Mouse (Mus musculus) hindbrain, embryonic 10.5 days (tissue): ENCODE data around the gene Dgat2l6. TPM values are rescaled to one million over a fixed set of nuclear protein-coding genes. Genes with fewer than 3 reads are reported as not detected.

Source experiments
- DNase-seq: peaks from one replicate; pipeline ENCODE4 v3.0.0-alpha.2; 2017; ENCODE audit warnings: low spot score
- H3K27ac ChIP-seq: fragments of 300-500 bp; sonication (generic); 2 replicates; pipeline ENCODE4 v1.5.1; 2016; ENCODE audit warnings: mild to moderate bottlenecking, moderate library complexity
- H3K27me3 ChIP-seq: fragments of 300-500 bp; sonication (generic); 2 replicates; pipeline ENCODE4 v1.6.1; 2016; ENCODE audit warnings: mild to moderate bottlenecking; ENCODE audit not compliant: poor library complexity, insufficient read depth, severe bottlenecking
- H3K36me3 ChIP-seq: fragments of 300-500 bp; sonication (generic); 2 replicates; pipeline ENCODE4 v1.6.1; 2016; ENCODE audit warnings: mild to moderate bottlenecking, moderate library complexity
- H3K4me1 ChIP-seq: fragments of 300-500 bp; sonication (generic); replicated peaks from 2 replicates; pipeline ENCODE4 v1.6.1; 2016; ENCODE audit warnings: mild to moderate bottlenecking
- H3K4me3 ChIP-seq: fragments of 300-500 bp; sonication (generic); 2 replicates; pipeline ENCODE4 v1.5.1; 2016; ENCODE audit warnings: mild to moderate bottlenecking, moderate library complexity
- H3K9me3 ChIP-seq: fragments of 300-500 bp; sonication (generic); 2 replicates; pipeline ENCODE4 v1.6.1; 2016; ENCODE audit warnings: mild to moderate bottlenecking, moderate library complexity
- WGBS: fragments of 180-500 bp; shearing (Covaris S2); methylation state at CpG from one replicate; pipeline ENCODE4 v1.1.7; 2016; 5-methylcytosine and 5-hydroxymethylcytosine counted together
- polyA plus RNA-seq: library from polyadenylated mRNA; unstranded; fragments of >200 nt; fragmentation: Nextera tagmentation; extraction: Ambion mirVana; gene quantifications from 2 replicates; pipeline ENCODE4 v1.2.1, GENCODE M21; 2016

Gene Dgat2l6
- polyA plus RNA-seq, result not detected in 2 replicates

DNA sequence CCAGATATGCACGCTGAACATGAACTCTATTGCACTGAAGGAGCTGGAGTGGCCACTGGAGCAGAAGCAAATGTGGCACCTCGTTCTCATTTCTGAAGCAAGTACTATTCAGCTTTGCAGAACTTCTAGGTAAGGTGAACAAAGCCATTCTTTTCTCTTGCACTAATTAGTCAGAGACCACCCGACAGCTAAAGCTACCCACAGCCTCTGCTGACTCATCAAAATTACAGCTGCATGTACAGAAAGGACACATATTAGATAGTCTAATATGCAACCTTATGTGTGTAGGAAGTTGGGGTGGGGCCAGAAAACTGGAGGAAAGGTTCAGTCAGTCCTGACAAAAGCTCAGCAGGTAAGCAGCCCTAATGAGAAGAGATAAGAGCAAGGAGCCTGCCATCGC is at the start of gene Dgat2l6:
TSS of gene Dgat2l6 (plus strand) at position 368 of the 400 bp plus-strand sequence.
- DNase-seq, result no peak
- Histone ChIP-seq H3K27me3 (peaks cover 49% of the 10 kb centered on the region), H3K4me1 (no peaks in the 10 kb centered on the region), H3K9me3 (no peaks in the 10 kb centered on the region), H3K4me3 (no peak within 1 kb of the TSS), H3K27ac (no peak within 1 kb of the TSS), H3K36me3 (no peaks in the 10 kb centered on the region)
- 85% methylated on average over 4 of the region's 4 CpGs for WGBS

- H3K27ac ChIP-seq, result no peak overlapping the region
- no peaks in the 10 kb centered on the region for H3K4me1 ChIP-seq
- no peak overlapping the region for H3K4me3 ChIP-seq
- H3K9me3 ChIP-seq, result no peaks in the 10 kb centered on the region
- H3K27me3 ChIP-seq, result peaks cover 44% of the 10 kb centered on the region
- WGBS, result 82% methylated on average over 4 of the region's 4 CpGs
- DNase-seq, result no peak
- H3K36me3 ChIP-seq, result no peaks in the 10 kb centered on the region
Observed at GRCm38 (mm10) chrX:100475569-100476223, 48.9 kb upstream of the Dgat2l6 start.

GRCm38 (mm10) chrX:100480317-100480716 is 44.3 kb upstream of the Dgat2l6 start:
- Histone ChIP-seq H3K4me3 (no peak overlapping the region), H3K27ac (no peak overlapping the region), H3K27me3 (peaks cover 19% of the 10 kb centered on the region), H3K4me1 (no peaks in the 10 kb centered on the region), H3K36me3 (no peaks in the 10 kb centered on the region), H3K9me3 (no peaks in the 10 kb centered on the region)
- 41% methylated on average over 3 of the region's 3 CpGs for WGBS
- peak; percentile 46 for DNase-seq

- 23% methylated on average over 22 of the region's 22 CpGs for WGBS
- Histone ChIP-seq H3K36me3 (peaks cover 20% of the 10 kb centered on the region), H3K27ac (peak overlapping the region; percentile 50), H3K4me3 (peak overlapping the region; percentile 64), H3K9me3 (no peaks in the 10 kb centered on the region), H3K27me3 (peaks cover 22% of the 10 kb centered on the region), H3K4me1 (peaks cover 6% of the 10 kb centered on the region; the same call in 1 of the 2 replicates)
- no peak for DNase-seq
Observed at GRCm38 (mm10) chrX:100493500-100494067, 31.1 kb upstream of the Dgat2l6 start.

DNA sequence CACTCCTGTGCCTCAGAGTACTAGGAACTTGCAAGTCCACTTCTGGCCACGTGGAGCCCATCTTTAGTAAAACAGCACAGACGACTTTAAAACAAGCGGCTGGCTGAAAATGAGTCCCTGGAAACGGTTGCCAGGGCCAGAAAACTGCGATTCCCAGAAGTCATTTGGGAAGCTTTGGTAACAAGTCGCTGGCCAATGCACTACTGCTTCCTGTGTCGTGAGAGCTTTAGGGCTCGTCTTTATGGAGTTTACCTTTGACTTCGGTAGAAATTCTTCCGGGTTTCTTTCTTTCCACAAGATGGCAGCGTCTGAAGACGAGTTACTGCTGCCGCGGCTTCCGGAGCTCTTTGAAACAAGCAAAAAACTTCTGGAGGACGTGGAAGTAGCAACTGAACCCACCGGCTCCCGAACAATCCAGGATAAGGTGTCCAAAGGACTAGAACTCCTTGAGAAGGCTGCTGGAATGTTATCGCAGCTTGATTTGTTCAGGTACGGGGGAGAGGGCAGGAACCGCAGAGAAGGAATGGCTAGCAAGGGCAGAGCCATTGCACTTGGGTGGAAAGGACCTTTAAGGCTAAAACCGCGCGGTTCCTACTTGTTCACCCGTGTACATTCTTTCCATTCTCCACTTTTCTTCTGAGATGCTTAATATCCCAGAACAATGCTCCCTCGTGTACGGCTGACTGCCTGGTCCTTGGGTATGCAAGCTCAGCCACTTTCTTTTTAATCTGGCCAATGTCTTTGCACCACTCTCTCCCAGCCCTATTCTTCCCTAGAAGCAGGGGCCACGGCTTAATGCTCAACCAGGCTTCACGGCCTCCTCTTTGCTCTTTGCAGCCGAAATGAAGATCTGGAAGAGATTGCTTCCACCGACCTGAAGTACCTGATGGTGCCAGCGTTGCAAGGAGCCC is 30.3 kb upstream of the Dgat2l6 start, which contains the start of gene Igbp1:
TSS of gene Igbp1 (plus strand) at position 224 of the 911 bp plus-strand sequence.
- H3K36me3 ChIP-seq, result peaks cover 24% of the 10 kb centered on the region
- 21% methylated on average over 32 of the region's 32 CpGs for WGBS
- peak; percentile 84 for DNase-seq
- H3K4me1 ChIP-seq, result peaks cover 6% of the 10 kb centered on the region; the same call in 1 of the 2 replicates
- no peaks in the 10 kb centered on the region for H3K9me3 ChIP-seq
- peak within 1 kb of the TSS; percentile 64 for H3K4me3 ChIP-seq
- peaks cover 22% of the 10 kb centered on the region for H3K27me3 ChIP-seq
- H3K27ac ChIP-seq, result peak within 1 kb of the TSS; percentile 85

GRCm38 (mm10) chrX:100504175-100504851 is 20.3 kb upstream of the Dgat2l6 start:
- WGBS, result 85% methylated on average over 5 of the region's 5 CpGs
- Histone ChIP-seq H3K9me3 (no peaks in the 10 kb centered on the region), H3K27ac (no peak overlapping the region), H3K4me3 (no peak overlapping the region), H3K4me1 (no peaks in the 10 kb centered on the region), H3K36me3 (peaks cover 38% of the 10 kb centered on the region), H3K27me3 (peaks cover 27% of the 10 kb centered on the region)
- DNase-seq, result no peak

DNA sequence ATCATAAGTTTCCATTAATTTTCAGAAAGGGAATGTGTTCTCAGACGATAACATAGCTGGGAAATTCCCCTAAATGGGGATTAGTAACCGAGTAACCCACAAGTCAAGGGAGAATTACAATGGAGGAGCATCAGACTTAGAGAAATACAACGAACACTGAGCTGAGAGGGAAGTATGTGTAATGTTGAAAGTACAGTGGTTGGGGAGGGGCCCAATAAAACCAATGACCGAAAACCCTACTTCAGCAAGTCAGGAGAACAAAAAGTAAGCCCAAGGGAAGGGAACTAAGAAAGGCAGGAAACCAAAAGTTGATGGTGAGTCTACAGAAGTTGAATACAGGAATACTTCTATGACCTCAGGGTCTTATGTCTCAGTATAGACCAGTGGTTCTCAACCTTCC is 16.5 kb upstream of the Dgat2l6 start:
- Histone ChIP-seq H3K27me3 (peaks cover 18% of the 10 kb centered on the region), H3K4me1 (no peaks in the 10 kb centered on the region), H3K9me3 (no peaks in the 10 kb centered on the region), H3K36me3 (peaks cover 41% of the 10 kb centered on the region), H3K4me3 (no peak overlapping the region), H3K27ac (no peak overlapping the region)
- 89% methylated on average over 4 of the region's 4 CpGs for WGBS
- DNase-seq, result no peak

DNA sequence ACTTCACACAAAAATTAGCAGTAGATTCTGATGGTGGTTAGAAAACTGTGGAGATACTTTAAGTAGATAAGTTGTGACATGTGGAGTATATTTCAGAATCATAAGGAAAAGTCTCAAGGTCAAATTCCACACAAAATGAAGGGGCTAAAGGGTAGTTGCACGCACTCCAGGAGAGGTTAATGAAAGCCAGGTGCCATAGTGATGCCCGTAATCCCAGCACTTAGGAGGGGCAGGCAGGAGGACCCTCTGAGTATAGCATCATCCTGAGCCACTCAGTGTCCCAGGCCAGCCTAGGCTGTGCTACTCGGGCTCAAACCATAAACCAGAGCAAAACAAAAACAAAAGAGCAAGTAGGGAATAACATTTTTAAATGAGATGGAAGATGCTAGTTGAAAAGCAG is 14.7 kb upstream of the Dgat2l6 start:
- DNase-seq, result peak; percentile 4
- WGBS, result 66% methylated on average over 3 of the region's 3 CpGs

DNA sequence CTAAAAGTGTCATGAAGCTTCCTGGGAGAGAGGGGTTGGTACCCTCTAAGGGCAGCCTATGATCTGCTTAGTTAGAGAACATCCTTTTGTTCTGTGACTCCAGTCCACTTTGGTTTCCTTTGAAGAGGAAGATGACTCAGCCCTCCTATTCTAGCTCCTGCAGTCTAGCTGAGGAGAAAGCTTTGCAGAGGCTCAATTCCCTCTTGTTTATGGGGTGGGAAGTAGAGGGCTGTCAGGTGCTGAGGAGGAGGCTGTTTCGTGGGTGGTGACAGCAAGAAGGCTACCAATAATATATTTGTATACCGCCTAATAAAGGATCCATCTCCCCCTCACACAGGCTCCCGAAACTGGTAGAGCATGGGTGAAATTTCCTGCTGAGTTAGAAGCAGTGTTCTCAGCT is 8.0 kb upstream of the Dgat2l6 start:
- H3K4me3 ChIP-seq, result no peak overlapping the region
- H3K27me3 ChIP-seq, result peaks cover 47% of the 10 kb centered on the region
- DNase-seq, result no peak
- 84% methylated on average over 3 of the region's 3 CpGs for WGBS
- H3K27ac ChIP-seq, result no peak overlapping the region
- H3K4me1 ChIP-seq, result no peaks in the 10 kb centered on the region
- H3K9me3 ChIP-seq, result no peaks in the 10 kb centered on the region
- peaks cover 37% of the 10 kb centered on the region for H3K36me3 ChIP-seq

More for the DNA sequence above, 14.7 kb upstream of the Dgat2l6 start:
- Histone ChIP-seq H3K4me3 (no peak overlapping the region), H3K27ac (no peak overlapping the region), H3K27me3 (peaks cover 20% of the 10 kb centered on the region), H3K36me3 (peaks cover 37% of the 10 kb centered on the region), H3K4me1 (no peaks in the 10 kb centered on the region), H3K9me3 (no peaks in the 10 kb centered on the region)

DNA sequence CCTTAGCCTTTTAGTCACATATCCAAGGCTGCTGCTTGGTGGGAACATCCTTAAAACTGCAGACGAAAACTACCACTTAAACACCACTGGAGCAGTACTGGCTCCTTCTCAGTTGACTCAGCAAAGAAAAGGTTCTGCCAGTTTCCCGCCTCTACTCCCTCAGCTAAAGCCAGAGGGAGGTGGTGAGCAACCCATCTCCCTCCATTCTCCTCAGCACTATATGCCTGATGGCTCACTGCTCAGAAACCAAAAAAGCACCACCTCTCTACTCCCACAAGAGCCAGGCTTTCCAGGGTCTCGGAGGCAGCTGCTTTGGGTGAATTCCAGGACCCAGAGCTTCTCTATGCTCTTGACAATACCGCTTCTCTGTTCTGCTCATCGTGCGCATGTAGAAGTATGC is 7.0 kb upstream of the Dgat2l6 start:
- Histone ChIP-seq H3K4me1 (no peaks in the 10 kb centered on the region), H3K9me3 (no peaks in the 10 kb centered on the region), H3K27me3 (peaks cover 54% of the 10 kb centered on the region), H3K27ac (no peak overlapping the region), H3K4me3 (no peak overlapping the region), H3K36me3 (peaks cover 34% of the 10 kb centered on the region)
- 89% methylated on average over 6 of the region's 6 CpGs for WGBS
- DNase-seq, result no peak

GRCm38 (mm10) chrX:100518532-100518931 is 6.1 kb upstream of the Dgat2l6 start:
- WGBS, result 94% methylated on average over 2 of the region's 2 CpGs

GRCm38 (mm10) chrX:100556026-100556425 is 31.4 kb downstream of the Dgat2l6 start:
- H3K4me1 ChIP-seq, result no peaks in the 10 kb centered on the region
- 81% methylated on average over 3 of the region's 3 CpGs for WGBS
- H3K36me3 ChIP-seq, result no peaks in the 10 kb centered on the region
- no peak for DNase-seq
- no peaks in the 10 kb centered on the region for H3K9me3 ChIP-seq
- peaks cover 36% of the 10 kb centered on the region for H3K27me3 ChIP-seq
- no peak overlapping the region for H3K4me3 ChIP-seq
- no peak overlapping the region for H3K27ac ChIP-seq

More at GRCm38 (mm10) chrX:100518532-100518931, 6.1 kb upstream of the Dgat2l6 start:
- Histone ChIP-seq H3K4me3 (no peak overlapping the region), H3K27me3 (peaks cover 58% of the 10 kb centered on the region), H3K36me3 (peaks cover 34% of the 10 kb centered on the region), H3K27ac (no peak overlapping the region), H3K4me1 (no peaks in the 10 kb centered on the region), H3K9me3 (no peaks in the 10 kb centered on the region)
- no peak for DNase-seq
